15 mouse cellular contexts compared by ENCODE assay signal in the genomic region with DNA sequence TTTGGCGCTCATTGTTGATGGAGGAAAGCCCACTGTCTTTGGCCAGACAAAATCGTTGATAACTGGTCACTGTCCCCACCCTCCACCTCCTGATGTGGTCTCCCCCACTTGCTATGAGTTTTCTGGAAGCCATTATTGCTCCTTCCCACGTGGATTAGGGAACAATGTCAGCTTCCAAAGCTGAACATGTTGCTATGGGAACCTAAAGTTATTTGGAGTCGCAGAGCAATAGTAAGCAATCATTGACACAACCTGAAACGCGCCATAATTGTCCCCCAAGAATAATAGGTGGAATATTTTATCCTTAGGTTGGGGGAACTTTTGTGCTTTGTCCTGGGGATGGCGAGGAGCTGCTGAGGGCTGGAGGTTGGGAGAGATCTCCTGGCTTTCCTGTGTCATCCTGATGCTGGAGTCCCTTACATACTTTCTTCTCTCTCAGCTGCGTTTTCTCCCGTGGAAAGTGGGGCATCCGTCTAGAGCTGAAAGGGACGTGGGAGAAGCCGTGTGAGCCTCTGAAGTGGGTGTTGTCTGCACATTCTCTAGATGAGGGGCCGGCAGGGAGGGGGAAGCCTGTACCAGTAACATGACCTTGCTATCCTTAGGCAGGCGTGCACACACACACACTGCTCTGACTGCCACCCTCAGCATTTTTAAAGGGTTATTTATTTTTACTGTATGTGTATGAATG. TPM values are rescaled to one million over a fixed set of nuclear protein-coding genes. Genes with fewer than 3 reads are reported as not detected.
DNase-seq lines count a peak whose midpoint lies in the region; ATAC-seq and TF ChIP-seq lines count a peak whose summit lies in the region.
"Had no signal": no experiment of that assay in that cellular context is flagged by ENCODE, and none has a peak within 500 bp of the region (broad histone marks: within the 10 kb centered on the region; RNA-seq: fewer than 3 reads in every experiment).

No protein-coding gene starts in this region.

- TF ChIP-seq CTCF in brain, embryonic 14.5 days (IDR thresholded peaks at IDR 0.05; ENCODE audit: borderline replicate concordance, extremely low read depth, insufficient read depth, insufficient read length): no peak

- no peak for DNase-seq in hindbrain, embryonic 10.5 days (ENCODE audit: low spot score)
- peak; percentile 28 for DNase-seq in brain, embryonic 14.5 days (ENCODE audit: low read depth)
- peak; percentile 21 to 39 for DNase-seq in left cerebral cortex, adult 8-10 months (ENCODE audit: low spot score in 2 of 2)
- peak; percentile 74 for DNase-seq in right cerebral cortex, adult 18-20 months
- no peak for DNase-seq in ovary, postnatal 10 days (ENCODE audit: low spot score)
- DNase-seq in kidney, adult 9 months: no peak
- DNase-seq: cerebellum, adult 9-11 months; heart, postnatal 36 days; kidney, adult 8-10 months; lung, adult 2 months; thymus, postnatal 4 days had no signal

- no peak overlapping the region for H3K4me2 ChIP-seq in hindbrain, embryonic 13.5 days

- H3K27me3 ChIP-seq in hindbrain, embryonic 10.5 days (ENCODE audit: insufficient read depth, poor library complexity, severe bottlenecking): no peaks in the 10 kb centered on the region
- H3K27me3 ChIP-seq in hindbrain, embryonic 13.5 days: no peaks in the 10 kb centered on the region

- TF ChIP-seq POLR2A in brain, embryonic 14.5 days (IDR thresholded peaks at IDR 0.05; ENCODE audit: borderline replicate concordance, extremely low read depth, insufficient read depth, insufficient read length, poor library complexity, severe bottlenecking): no peak

- no peak for ATAC-seq in hindbrain, embryonic 13.5 days (ENCODE audit: low FRiP score)
- ATAC-seq in megakaryocyte-erythroid progenitor cell, adult 5-6 weeks (replicated peaks; ENCODE audit: low FRiP score, low TSS enrichment, poor library complexity, severe bottlenecking): no peak

- 0 out of 2 replicates have a peak overlapping the region, but pooled peaks have one; percentile 19 for H3K27ac ChIP-seq in hindbrain, embryonic 10.5 days
- no peak overlapping the region for H3K27ac ChIP-seq in hindbrain, embryonic 13.5 days

- H3K4me1 ChIP-seq in hindbrain, embryonic 10.5 days (replicated peaks): peaks cover 16% of the 10 kb centered on the region
- H3K4me1 ChIP-seq in hindbrain, embryonic 13.5 days (replicated peaks): peaks cover 14% of the 10 kb centered on the region

- 52% methylated on average over 14 of the region's 14 CpGs for WGBS in hindbrain, embryonic 10.5 days
- WGBS in hindbrain, embryonic 13.5 days: 35% methylated on average over 14 of the region's 14 CpGs

- H3K4me3 ChIP-seq in hindbrain, embryonic 10.5 days: no peak overlapping the region
- no peak overlapping the region for H3K4me3 ChIP-seq in hindbrain, embryonic 13.5 days

- no peak overlapping the region for H3K9ac ChIP-seq in hindbrain, embryonic 13.5 days

- H3K36me3 ChIP-seq in hindbrain, embryonic 10.5 days: no peaks in the 10 kb centered on the region
- H3K36me3 ChIP-seq in hindbrain, embryonic 13.5 days: no peaks in the 10 kb centered on the region

- no peaks in the 10 kb centered on the region for H3K9me3 ChIP-seq in hindbrain, embryonic 10.5 days
- no peaks in the 10 kb centered on the region for H3K9me3 ChIP-seq in hindbrain, embryonic 13.5 days

RNA-seq across cellular contexts. Expression of gene Htr1d, which starts 49.7 kb away (rescaled TPM):
- 0.18 and 0.52 TPM in 2 replicates for polyA plus RNA-seq in hindbrain, embryonic 10.5 days (2016; fragmentation: Nextera tagmentation; extraction: Ambion mirVana)
- 0.55 and 1.1 TPM in 2 replicates for polyA plus RNA-seq in hindbrain, embryonic 13.5 days (2015; fragmentation: Nextera tagmentation; extraction: Ambion mirVana)
- 0.15 and 0.45 TPM in 2 replicates for polyA plus RNA-seq in brain, embryonic 14.5 days (2012; rRNA removed)
- total RNA-seq in left cerebral cortex, adult 8-10 months (2022): 10 to 100 TPM in 1 of 4 experiments, 1 to 10 TPM in 3; 6.4 to 10.4 (median 8.2) TPM
- total RNA-seq in megakaryocyte-erythroid progenitor cell, adult 5-6 weeks (2014; fragmentation: Nextera tagmentation): not detected in 2 replicates
- not detected in 2 replicates for total RNA-seq in megakaryocyte-erythroid progenitor cell, adult 5-6 weeks (2017)
- total RNA-seq: heart, adult 8-10 months; heart, postnatal 36 days; megakaryocyte progenitor cell, adult 5-6 weeks had no signal
- polyA plus RNA-seq: lung, adult 2 months had no signal

Comparison
In these comparisons a context has a peak if more than half of its experiments do, and no peak if none do; other contexts are left out.
1. DNase-seq: peak in brain, embryonic 14.5 days (single experiment), left cerebral cortex, adult 8-10 months (2 of 2) and right cerebral cortex, adult 18-20 months (single experiment); none in hindbrain, embryonic 10.5 days (single experiment), ovary, postnatal 10 days (single experiment) and kidney, adult 9 months (single experiment).